Mouse (Mus musculus) midbrain, embryonic 12.5 days (tissue): ENCODE data around the gene Rpl26. TPM values are rescaled to one million over a fixed set of nuclear protein-coding genes. Genes with fewer than 3 reads are reported as not detected.

ENCODE experiments used
- ATAC-seq: fragments of 200-750 bp; cut with Nextera tagmentation; 2 replicates; pipeline ENCODE4 v1.8.0; 2017; ENCODE audit warnings: low read depth, moderate TSS enrichment, moderate library complexity; ENCODE audit not compliant: low FRiP score
- H3K27ac ChIP-seq: fragments of 300-500 bp; sonication (generic); replicated peaks from 2 replicates; pipeline ENCODE4 v1.5.1; 2016; ENCODE audit warnings: mild to moderate bottlenecking
- H3K27me3 ChIP-seq: fragments of 300-500 bp; sonication (generic); 2 replicates; pipeline ENCODE4 v1.6.1; 2016; ENCODE audit warnings: mild to moderate bottlenecking
- H3K36me3 ChIP-seq: fragments of 300-500 bp; sonication (generic); 2 replicates; pipeline ENCODE4 v1.6.1; 2016
- H3K4me1 ChIP-seq: fragments of 300-500 bp; sonication (generic); 2 replicates; pipeline ENCODE4 v1.6.1; 2016
- H3K4me2 ChIP-seq: fragments of 300-500 bp; sonication (generic); replicated peaks from 2 replicates; pipeline ENCODE4 v1.6.1; 2016; ENCODE audit warnings: mild to moderate bottlenecking, moderate library complexity
- H3K4me3 ChIP-seq: fragments of 300-500 bp; sonication (generic); 2 replicates; pipeline ENCODE4 v1.5.1; 2016; ENCODE audit warnings: mild to moderate bottlenecking
- H3K9ac ChIP-seq: fragments of 300-500 bp; sonication (generic); replicated peaks from 2 replicates; pipeline ENCODE4 v1.6.1; 2016; ENCODE audit warnings: mild to moderate bottlenecking, moderate library complexity
- H3K9me3 ChIP-seq: fragments of 300-500 bp; sonication (generic); 2 replicates; pipeline ENCODE4 v1.6.1; 2016; ENCODE audit warnings: mild to moderate bottlenecking
- WGBS: fragments of 180-500 bp; shearing (Covaris S2); methylation state at CpG from one replicate; pipeline ENCODE4 v1.1.7; 2016; 5-methylcytosine and 5-hydroxymethylcytosine counted together
- polyA plus RNA-seq: library from polyadenylated mRNA; unstranded; fragments of >200 nt; fragmentation: Nextera tagmentation; extraction: Ambion mirVana; gene quantifications from 2 replicates; pipeline ENCODE4 v1.2.1, GENCODE M21; 2016

Gene Rpl26
- polyA plus RNA-seq, 1 experiment from 2014 or later = 743 TPM

- Histone ChIP-seq H3K4me3 (peak overlapping the region; percentile 72), H3K4me1 (peaks cover 14% of the 10 kb centered on the region), H3K36me3 (peaks cover 49% of the 10 kb centered on the region), H3K27ac (no peak overlapping the region), H3K9ac (peak overlapping the region; percentile 89), H3K4me2 (peak overlapping the region; percentile 77), H3K9me3 (0 out of 2 replicates have a peak, but pooled peaks cover 2% of the 10 kb centered on the region), H3K27me3 (peaks cover 13% of the 10 kb centered on the region; the same call in 1 of the 2 replicates)
- 82% methylated on average over 5 of the region's 5 CpGs for WGBS
- ATAC-seq = no peak
These were observed 1.4 kb downstream of the Rpl26 start for GRCm38 (mm10) chr11:68902823-68903222.

- Histone ChIP-seq H3K27me3 (peaks cover 10% of the 10 kb centered on the region; the same call in 1 of the 2 replicates), H3K36me3 (peaks cover 49% of the 10 kb centered on the region), H3K4me2 (no peak overlapping the region), H3K9ac (no peak overlapping the region), H3K4me1 (peaks cover 14% of the 10 kb centered on the region), H3K4me3 (no peak overlapping the region), H3K27ac (no peak overlapping the region), H3K9me3 (no peaks in the 10 kb centered on the region)
- 92% methylated on average over 2 of the region's 2 CpGs for WGBS
- no peak for ATAC-seq
These were observed 2.4 kb downstream of the Rpl26 start for GRCm38 (mm10) chr11:68903775-68904174.

DNA sequence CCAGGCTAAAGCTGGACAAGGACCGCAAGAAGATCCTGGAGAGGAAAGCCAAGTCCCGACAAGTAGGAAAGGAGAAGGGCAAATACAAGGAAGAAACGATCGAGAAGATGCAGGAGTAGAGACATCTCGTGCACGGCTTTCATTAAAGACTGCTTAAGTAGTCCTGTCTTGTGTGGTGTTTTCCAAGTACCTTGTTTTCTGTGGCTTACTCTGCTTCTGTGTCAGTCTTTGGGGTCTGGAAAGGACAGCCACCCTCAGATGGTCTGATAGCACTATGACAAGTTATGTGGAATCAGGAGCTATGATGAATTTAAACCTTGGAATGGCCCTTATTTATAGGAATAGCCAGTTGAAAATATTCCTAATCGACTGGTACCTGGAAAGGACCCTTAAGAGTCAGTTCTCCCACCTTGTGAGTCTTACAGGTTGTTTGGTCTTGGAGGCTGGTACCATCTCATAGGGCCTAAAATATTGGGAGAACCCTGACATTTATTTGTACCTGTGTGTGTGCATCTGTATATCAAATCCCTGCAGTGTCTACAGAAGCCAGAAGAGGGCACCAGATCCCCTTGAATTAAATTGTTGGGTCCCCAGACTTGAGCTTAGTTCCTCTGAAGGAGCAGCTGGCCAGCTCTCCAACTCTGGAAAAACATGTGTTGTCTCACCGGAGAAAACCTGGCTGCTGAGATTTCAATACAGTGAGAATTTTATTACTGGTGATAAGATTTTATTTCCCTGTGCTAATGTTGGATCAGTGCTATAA is 3.2 kb downstream of the Rpl26 start:
- Histone ChIP-seq H3K9me3 (no peaks in the 10 kb centered on the region), H3K4me2 (no peak overlapping the region), H3K27me3 (peaks cover 4% of the 10 kb centered on the region; the same call in 1 of the 2 replicates), H3K27ac (no peak overlapping the region), H3K4me3 (no peak overlapping the region), H3K4me1 (peaks cover 14% of the 10 kb centered on the region), H3K36me3 (peaks cover 49% of the 10 kb centered on the region), H3K9ac (no peak overlapping the region)
- ATAC-seq = no peak
- 89% methylated on average over 8 of the region's 8 CpGs for WGBS

DNA sequence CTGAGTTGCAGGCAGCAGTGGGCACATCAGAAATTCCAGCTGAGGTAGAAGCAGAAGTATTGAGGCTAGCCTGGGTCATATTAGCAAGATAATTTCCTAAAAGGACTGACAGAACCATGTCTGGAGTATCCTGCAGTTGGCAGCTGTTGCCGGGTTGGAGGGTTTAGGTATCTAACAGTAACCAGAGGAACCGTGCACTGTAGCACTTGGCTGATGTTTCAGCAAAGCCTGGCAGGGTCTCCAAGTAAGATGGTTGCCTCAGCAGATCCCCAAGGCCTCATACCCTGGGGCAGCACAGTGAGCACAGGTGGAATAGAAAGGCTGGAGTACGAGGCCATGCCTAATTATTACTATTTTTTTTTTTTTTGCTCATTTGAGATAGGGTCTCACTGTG is 3.8 kb downstream of the Rpl26 start:
- Histone ChIP-seq H3K9me3 (no peaks in the 10 kb centered on the region), H3K27ac (no peak overlapping the region), H3K4me3 (no peak overlapping the region), H3K4me2 (no peak overlapping the region), H3K36me3 (peaks cover 49% of the 10 kb centered on the region), H3K4me1 (peaks cover 14% of the 10 kb centered on the region), H3K27me3 (peaks cover under 1% of the 10 kb centered on the region; the same call in 1 of the 2 replicates), H3K9ac (no peak overlapping the region)
- WGBS = 87% methylated on average over 3 of the region's 3 CpGs
- ATAC-seq = no peak

DNA sequence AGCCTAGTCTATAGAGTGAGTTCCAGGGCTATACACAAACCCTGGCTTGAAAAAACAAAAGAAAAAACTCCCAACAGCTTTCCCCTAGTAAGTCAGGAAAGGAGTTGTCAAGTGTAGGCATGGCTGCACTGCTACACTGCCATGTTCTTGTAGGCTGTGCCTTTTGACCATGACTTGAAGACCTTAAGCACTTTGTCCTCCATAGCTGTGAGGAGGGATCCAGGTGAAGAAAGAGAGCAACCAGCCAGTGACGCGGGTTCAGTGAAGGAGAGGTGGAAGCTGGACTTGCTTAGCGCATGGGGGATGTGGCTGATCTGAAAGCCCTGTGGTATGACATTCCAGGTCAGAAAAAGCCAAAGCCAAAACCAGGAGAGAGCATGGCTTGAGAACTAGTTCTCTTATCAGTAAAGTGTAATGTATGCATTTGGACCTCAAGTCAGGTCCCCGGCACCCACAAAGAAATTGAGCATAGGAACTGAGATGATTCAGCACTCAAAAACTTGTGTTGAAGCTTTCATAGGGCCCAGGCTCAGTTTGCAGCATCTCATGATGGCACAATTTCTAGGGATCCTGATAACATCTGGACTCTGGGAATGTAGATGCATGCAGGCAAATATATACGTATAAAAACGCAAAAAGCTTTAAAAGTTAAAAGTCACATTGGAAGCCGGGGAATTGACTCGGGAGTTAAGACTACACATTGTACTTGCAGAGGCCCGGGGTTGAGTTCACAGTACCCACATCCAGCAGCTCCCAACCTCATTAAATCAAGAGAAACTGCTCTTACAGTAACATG is 4.5 kb downstream of the Rpl26 start:
- Histone ChIP-seq H3K27ac (no peak overlapping the region), H3K27me3 (no peaks in the 10 kb centered on the region), H3K4me1 (peaks cover 13% of the 10 kb centered on the region), H3K36me3 (peaks cover 49% of the 10 kb centered on the region), H3K4me3 (no peak overlapping the region), H3K9me3 (no peaks in the 10 kb centered on the region), H3K4me2 (no peak overlapping the region), H3K9ac (no peak overlapping the region)
- WGBS = 85% methylated on average over 9 of the region's 9 CpGs
- ATAC-seq = no peak

DNA sequence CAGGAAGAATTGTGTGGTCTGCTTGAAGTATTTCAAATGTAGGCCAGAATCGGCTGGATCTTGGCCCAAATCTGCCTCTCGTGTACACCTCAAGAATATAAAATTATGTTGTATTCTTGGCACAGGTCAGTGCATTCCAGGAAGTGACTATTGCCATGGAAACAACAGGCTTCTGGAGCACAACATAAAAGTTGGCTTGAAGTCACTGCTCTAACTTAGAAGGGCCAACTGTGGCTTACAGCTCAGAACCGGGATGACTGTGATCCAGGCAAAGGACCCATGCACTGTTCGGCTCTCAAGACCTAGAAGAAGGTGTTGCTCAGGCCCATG is 5.0 kb downstream of the Rpl26 start:
- Histone ChIP-seq H3K9ac (no peak overlapping the region), H3K27me3 (no peaks in the 10 kb centered on the region), H3K4me2 (no peak overlapping the region), H3K4me3 (no peak overlapping the region), H3K27ac (no peak overlapping the region), H3K4me1 (peaks cover 9% of the 10 kb centered on the region), H3K9me3 (no peaks in the 10 kb centered on the region), H3K36me3 (peaks cover 49% of the 10 kb centered on the region)
- 82% methylated on average over 4 of the region's 4 CpGs for WGBS
- ATAC-seq = no peak

DNA sequence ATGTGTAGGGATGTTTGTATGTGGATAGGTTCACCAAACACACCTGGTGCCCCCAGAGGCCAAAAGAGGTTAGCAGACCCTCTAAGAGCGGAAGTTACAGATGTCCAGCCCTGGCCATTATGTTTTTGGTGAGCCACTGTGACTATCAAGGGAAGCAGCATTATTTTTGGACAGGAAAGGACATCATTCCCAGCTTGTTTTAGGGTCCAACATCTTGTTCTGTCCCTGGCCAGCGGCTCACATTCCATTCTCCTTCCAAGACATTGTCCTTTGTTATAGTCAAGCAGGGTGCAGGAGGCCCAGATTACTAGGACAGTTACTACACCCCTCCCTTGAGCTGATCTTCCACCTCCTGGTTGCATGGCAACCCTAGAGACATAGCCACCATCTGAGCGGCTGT is 5.9 kb downstream of the Rpl26 start:
- Histone ChIP-seq H3K9me3 (no peaks in the 10 kb centered on the region), H3K9ac (no peak overlapping the region), H3K36me3 (peaks cover 49% of the 10 kb centered on the region), H3K4me2 (no peak overlapping the region), H3K27ac (no peak overlapping the region), H3K4me3 (no peak overlapping the region), H3K27me3 (no peaks in the 10 kb centered on the region), H3K4me1 (peaks cover 9% of the 10 kb centered on the region)
- ATAC-seq = no peak
- 83% methylated on average over 3 of the region's 3 CpGs for WGBS

DNA sequence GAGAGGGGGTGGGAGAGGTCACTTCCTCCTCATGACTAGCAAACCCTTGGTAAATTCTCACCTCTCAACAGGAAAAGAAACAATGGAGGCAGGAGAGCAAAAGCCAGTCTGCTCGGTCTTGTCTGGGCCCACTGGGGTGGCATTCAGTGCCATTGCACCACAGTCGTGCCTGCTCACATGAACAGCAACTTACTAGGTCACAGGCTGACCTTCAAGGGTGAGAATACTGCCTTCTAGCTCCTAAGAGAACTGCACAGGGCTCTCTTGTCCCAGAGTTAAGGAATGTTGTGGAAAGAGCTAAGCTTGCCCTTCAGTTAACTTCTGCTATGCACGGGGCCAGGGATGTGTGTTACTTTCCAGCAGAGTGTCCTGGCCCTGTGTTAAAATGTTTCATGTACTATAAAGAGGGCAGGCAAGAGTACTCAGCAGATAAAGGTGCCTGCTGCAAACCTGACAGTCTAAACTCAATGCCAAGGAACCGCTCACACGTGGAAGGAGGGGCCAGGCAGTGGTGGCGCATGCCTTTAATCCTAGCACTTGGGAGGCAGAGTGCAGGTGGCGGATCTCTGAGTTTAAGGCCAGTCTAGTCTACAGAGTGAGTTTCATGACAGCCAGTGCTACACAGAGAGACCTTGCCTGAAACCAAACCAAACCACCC is 7.6 kb downstream of the Rpl26 start:
- ATAC-seq = no peak
- WGBS = 50% methylated on average over 7 of the region's 7 CpGs

GRCm38 (mm10) chr11:68911531-68912177 is 10.3 kb downstream of the Rpl26 start:
- H3K4me3 ChIP-seq = no peak overlapping the region
- H3K27me3 ChIP-seq = no peaks in the 10 kb centered on the region
- H3K36me3 ChIP-seq = peaks cover 9% of the 10 kb centered on the region
- H3K9me3 ChIP-seq = no peaks in the 10 kb centered on the region
- 66% methylated on average over 14 of the region's 14 CpGs for WGBS
- H3K27ac ChIP-seq = no peak overlapping the region
- H3K4me2 ChIP-seq = no peak overlapping the region
- no peak overlapping the region for H3K9ac ChIP-seq
- no peak for ATAC-seq
- no peaks in the 10 kb centered on the region for H3K4me1 ChIP-seq

More for the DNA sequence above, 7.6 kb downstream of the Rpl26 start:
- Histone ChIP-seq H3K4me1 (no peaks in the 10 kb centered on the region), H3K27me3 (no peaks in the 10 kb centered on the region), H3K9me3 (no peaks in the 10 kb centered on the region), H3K9ac (no peak overlapping the region), H3K27ac (no peak overlapping the region), H3K4me2 (no peak overlapping the region), H3K36me3 (peaks cover 36% of the 10 kb centered on the region), H3K4me3 (no peak overlapping the region)

GRCm38 (mm10) chr11:68914566-68914965 is 13.2 kb downstream of the Rpl26 start:
- Histone ChIP-seq H3K36me3 (no peaks in the 10 kb centered on the region), H3K4me3 (no peak overlapping the region), H3K4me2 (no peak overlapping the region), H3K4me1 (no peaks in the 10 kb centered on the region), H3K9ac (no peak overlapping the region), H3K9me3 (no peaks in the 10 kb centered on the region), H3K27ac (no peak overlapping the region), H3K27me3 (no peaks in the 10 kb centered on the region)
- no peak for ATAC-seq
- 87% methylated on average over 4 of the region's 4 CpGs for WGBS

DNA sequence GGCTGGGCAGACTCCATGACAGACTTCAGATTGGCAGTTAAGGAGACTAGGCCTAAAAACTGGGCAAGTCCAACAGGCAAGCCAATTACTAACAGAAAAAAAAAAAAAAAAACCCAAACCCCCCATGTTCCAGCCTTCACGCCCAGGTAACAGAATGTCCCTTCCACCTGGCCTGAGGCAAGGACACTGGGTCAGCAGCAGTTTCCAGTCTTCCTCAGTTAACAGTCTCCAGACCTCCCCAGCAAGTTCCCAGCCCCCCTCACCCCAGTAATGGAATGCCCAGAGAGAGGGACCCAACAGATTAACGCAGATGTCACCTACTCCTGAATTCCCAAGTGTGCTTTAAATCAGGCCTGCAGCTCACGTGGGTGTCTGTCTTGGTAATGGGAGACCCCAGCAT is 21.8 kb downstream of the Rpl26 start:
- Histone ChIP-seq H3K4me3 (no peak overlapping the region), H3K27ac (no peak overlapping the region), H3K36me3 (no peaks in the 10 kb centered on the region), H3K9ac (no peak overlapping the region), H3K4me2 (no peak overlapping the region), H3K4me1 (no peaks in the 10 kb centered on the region), H3K27me3 (no peaks in the 10 kb centered on the region), H3K9me3 (no peaks in the 10 kb centered on the region)
- 64% methylated on average over 3 of the region's 3 CpGs for WGBS
- ATAC-seq = no peak
